Mouse (Mus musculus): ENCODE data around the gene Medag. TPM values are rescaled to one million over a fixed set of nuclear protein-coding genes. Genes with fewer than 3 reads are reported as not detected.

Medag gene
- total RNA-seq, 2 experiments from 2014 or later: not detected

- ATAC-seq (replicated peaks; ENCODE audit: poor library complexity, severe bottlenecking): no peak
Observed at GRCm38 (mm10) chr5:149465305-149465704, 53.8 kb downstream of the Medag start.

- no peak for ATAC-seq (replicated peaks; ENCODE audit: poor library complexity, severe bottlenecking)
Observed at GRCm38 (mm10) chr5:149474142-149474541, 62.6 kb downstream of the Medag start.

DNA sequence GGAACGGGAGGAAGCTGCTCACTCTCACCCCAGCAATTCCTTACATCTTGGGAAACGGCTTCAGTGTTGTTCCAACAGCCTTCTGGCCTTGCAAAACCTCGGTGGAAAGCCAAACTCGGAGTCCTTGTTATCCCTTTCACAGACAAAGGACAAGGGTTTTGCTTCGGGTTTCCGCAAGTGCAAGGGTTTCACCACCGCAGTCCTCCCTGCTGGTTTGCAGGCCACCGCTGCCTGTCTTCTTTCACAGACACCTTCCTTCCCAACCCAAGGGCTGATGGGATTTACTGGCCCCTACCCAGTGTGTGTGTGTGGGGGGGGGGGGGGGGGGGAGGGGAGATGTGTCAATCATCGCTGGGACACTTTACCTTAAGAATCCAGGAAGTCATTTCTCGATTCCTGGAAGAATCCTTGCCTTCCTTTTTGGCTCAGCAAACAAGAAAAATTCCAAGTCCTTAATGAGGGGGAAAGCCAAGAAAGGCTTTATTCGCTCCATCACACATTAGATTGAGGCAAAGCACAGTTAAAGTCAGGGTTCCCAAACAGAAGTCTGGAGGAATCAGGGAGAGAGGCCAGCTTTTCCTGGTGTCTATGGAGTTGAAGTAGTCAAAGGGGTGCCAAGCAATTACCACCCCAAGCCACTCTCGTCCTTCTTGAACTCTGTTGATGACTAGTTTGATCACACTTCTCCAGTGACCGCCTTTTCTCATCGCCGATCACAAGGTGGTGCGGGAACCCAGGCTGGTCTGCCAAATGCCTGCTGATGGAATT lies 63.3 kb downstream of the Medag start:
- no peak for ATAC-seq (replicated peaks; ENCODE audit: poor library complexity, severe bottlenecking)

Other genes starting within 250 kb of the Medag start
- gene Uspl1, start 227.4 kb upstream of the Medag start, total RNA-seq (2014; fragmentation: Nextera tagmentation): 23.7 and 47.8 TPM in 2 replicates
- gene Uspl1, start 227.4 kb upstream of the Medag start, total RNA-seq (2017): 33.7 and 34.6 TPM in 2 replicates
- gene Hmgb1, start 227.3 kb upstream of the Medag start, total RNA-seq (2014; fragmentation: Nextera tagmentation): 758 and 1,067 TPM in 2 replicates
- gene Hmgb1, start 227.3 kb upstream of the Medag start, total RNA-seq (2017): 985 and 1,480 TPM in 2 replicates
- 387 and 445 TPM in 2 replicates for gene Alox5ap, start 147.0 kb upstream of the Medag start, total RNA-seq (2014; fragmentation: Nextera tagmentation)
- gene Alox5ap, start 147.0 kb upstream of the Medag start, total RNA-seq (2017): 356 and 457 TPM in 2 replicates
- not detected in 2 replicates for gene Tex26, start 27.9 kb downstream of the Medag start, total RNA-seq (2014; fragmentation: Nextera tagmentation)
- gene Tex26, start 27.9 kb downstream of the Medag start, total RNA-seq (2017): 0.98 TPM in 1 of 2 replicates, not detected in the other
- gene Wdr95, start 116.9 kb downstream of the Medag start, total RNA-seq (2014; fragmentation: Nextera tagmentation): not detected in 2 replicates
- not detected in 2 replicates for gene Wdr95, start 116.9 kb downstream of the Medag start, total RNA-seq (2017)
- 44.5 and 46.7 TPM in 2 replicates for gene Hsph1, start 224.6 kb downstream of the Medag start, total RNA-seq (2014; fragmentation: Nextera tagmentation)
- gene Hsph1, start 224.6 kb downstream of the Medag start, total RNA-seq (2017): 27.7 and 42.5 TPM in 2 replicates